Mouse (Mus musculus): ENCODE measurements around the gene Ikzf1.
A peak's percentile ranks its signal among the peaks of the same experiment; 100 is the strongest.

Ikzf1 gene

DNA sequence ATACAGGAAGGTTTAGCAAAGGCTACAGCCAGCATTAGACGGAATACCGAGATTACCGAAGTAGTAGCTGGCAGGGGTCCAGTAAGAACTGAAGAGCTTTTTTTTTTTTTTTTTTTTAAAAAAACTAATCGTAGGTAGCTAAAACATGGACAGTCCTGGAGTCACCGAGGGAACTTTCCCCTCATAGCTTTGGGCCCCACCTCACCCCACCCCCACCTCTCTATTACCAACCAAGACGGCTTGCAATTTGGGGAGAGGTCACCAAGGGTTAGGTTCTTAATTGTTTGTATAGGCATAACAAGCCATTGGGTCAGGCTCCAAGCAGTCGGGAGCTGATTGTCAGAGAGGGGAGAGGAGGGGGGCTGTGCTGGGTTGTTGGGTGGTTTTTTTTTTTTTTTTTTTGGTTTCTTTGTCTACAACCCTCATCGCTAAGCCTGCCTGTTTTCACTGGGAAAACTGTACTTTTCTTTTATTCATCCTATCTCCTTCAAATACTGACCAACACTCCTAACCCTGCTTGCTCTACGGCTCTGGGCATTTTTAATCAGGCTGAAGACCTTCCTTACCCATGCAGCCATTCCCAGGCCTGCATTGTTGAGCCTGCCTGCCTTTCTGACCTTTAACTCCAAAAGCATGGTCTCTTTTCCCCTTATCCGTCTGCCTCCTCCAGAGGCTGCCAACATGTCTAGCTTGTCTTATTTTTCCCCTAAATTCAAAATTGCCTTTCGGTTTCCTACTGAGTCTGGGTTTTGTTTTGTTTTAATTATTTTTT lies 124.8 kb downstream of the Ikzf1 start:
- no peak for DNase-seq

DNA sequence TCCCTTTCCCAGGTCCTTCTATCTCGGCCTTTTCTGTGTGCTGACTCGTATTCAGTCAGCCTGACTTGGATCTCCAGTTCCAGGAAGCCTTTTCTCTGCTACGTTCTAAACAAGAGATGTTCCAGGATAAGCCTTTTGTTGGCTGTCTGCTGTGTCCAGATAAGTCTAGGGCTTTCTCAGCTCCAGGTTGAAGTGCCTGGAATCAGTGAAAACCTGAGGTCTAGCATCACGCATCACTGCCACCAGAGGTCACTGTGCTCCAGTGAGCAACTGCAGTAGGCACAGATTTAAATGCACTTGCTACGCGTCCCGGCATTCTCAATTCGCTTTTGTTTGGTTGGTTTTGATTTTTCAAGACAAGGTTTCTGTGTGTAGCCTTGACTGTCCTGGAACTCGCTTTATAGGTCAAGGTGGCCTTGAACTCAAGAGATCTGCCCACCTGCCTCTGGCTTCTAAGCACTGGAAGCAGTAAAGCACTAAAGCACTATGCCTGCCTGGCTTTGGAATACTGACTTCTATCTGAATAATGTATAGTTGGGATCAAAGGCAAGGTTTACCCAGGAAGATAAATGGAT lies 127.2 kb downstream of the Ikzf1 start:
- peak; percentile 87 for DNase-seq

DNA sequence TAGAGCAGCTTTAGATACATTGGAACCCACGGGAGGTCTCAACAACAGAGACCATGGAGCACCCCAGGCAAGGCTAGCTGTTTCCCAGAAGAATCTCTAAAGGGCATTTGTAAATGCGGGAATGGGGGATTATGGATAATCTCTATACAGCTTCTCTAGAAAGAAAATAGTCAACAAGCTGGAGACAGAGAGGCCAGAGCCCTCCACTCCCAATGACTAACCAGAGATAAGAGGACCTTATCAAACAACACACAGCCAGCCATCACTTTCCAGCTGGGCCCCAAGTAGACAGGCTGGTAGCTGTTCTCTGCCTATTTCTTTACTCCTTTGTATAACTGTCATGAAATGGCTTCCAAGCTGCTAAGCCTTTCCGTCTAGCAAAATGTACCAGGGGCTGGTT lies 130.9 kb downstream of the Ikzf1 start:
- DNase-seq = no peak

DNA sequence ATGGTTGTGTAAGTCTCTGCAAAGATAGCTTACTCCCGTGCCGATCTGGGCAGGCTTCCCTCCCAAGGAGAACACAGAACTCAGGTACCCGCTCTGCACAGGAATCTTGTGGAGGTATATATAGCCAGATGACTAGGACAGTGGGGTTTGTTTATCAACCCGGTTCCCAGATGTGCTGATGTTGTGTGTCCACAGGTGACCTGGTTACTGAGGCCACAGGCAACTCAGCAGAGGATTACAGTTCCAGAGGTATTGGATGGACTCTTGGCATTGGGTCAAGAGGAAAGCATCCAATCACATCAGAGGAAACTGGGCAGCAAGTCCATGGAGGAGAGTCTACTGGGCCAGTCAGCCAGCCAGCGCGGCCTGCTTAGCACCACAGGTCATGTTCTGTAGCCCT lies 134.0 kb downstream of the Ikzf1 start:
- DNase-seq = no peak

DNA sequence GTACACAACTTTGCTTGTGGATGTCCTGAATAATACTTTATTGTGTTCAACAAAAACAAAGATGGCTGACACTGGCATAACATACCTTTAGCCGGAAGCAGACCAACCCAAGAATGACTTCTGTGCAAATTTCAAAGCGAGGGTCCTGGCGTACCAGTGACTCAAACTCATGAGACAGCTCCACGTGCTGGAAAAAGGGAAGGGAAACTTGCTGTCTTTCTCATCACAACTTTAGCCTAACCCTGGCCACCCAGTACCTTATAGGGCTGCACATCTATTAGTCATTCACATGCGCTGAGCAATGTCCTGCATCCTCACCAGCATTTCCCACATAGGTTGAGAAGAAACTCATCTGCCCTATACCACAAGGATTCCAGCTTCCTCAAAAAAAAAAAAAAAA lies 134.4 kb downstream of the Ikzf1 start:
- DNase-seq = no peak

DNA sequence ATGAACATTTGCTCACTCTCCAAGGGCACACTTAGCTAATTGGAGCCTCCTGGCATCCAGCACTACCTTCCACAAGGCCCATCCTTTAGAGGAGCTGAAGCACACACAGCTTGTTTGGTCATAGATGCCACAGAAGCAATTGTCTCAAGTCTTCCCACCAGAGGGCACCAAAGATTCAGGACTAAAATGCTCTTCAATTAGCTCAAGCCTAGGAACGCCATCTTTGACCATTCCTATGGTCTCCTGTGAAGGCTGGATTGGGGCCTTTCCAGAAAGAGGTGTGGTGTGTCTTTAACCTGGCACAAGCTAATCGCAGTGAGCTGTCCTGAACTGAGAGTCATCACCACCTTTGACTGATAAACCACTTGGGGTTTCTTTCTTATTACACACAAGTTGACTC lies 135.4 kb downstream of the Ikzf1 start:
- peak; percentile 84 for DNase-seq

DNA sequence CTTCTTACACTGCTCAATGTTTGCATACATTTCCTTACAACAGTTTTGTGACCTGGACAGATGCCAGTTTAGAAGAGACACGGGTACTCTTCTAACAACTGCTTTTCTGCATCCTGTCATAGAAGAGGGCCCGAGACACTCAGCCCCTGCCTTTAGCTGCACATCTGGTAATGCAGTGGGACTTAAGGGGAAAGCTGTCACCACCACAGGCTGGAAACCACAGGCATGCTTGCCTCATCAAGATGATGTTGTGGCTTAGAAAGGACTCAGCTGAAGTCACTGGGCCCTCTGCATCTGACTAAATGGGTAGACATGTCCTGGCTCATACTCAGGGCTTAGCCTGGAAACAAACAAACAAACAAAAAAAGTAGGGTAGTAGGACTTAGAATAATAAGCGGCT lies 135.9 kb downstream of the Ikzf1 start:
- no peak for DNase-seq

DNA sequence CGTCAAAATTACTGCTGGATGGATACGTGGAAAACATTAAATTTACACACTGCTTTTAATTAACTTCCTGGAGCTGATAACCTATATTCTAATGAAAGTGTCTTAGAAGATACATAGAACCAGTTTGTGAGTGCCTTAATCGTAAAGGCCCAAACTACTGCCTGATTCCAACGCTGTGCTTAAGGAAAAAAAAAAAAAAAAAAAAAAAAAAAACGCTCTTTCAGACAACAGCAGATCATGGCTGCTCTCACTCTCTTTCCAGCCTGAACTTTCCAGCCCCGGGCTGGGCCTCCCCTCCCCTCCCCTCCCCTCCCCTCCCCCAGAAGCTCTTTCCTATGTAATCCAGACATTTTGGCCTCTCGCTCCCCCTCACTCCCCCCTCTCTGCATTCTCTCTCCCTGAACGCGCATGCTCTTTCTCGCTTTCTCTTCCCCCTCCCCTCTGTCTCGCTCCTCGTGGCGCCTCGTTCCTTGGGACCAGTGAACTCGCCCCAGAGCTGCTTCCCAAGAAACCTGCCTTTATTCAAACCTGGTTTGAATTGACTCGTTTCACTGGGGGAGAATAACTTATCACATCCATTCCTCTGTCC lies 136.7 kb downstream of the Ikzf1 start:
- DNase-seq = peak; percentile 75
